Mouse (Mus musculus): ENCODE measurements at regions not wholly inside any gene's neighbourhood (a gene's known extent, or its start where the extent isn't known, plus 50 kb on each side); places are given as distances from the start of the nearest gene placed in this dataset.

GRCm38 (mm10) chr1:3900354-3900753 is 907.3 kb upstream of the Gm37988 start:
- WGBS: 33% methylated on average over 2 of the region's 2 CpGs
- no peaks in the 10 kb centered on the region for H3K36me3 ChIP-seq
- no peak for ATAC-seq (ENCODE audit: insufficient read depth, low FRiP score, low read depth)
- no peak overlapping the region for H3K4me3 ChIP-seq (replicated peaks)
- H3K27ac ChIP-seq: no peak overlapping the region
- no peaks in the 10 kb centered on the region for H3K9me3 ChIP-seq
- no peaks in the 10 kb centered on the region for H3K27me3 ChIP-seq (replicated peaks)
- H3K9ac ChIP-seq: no peak overlapping the region
- H3K4me2 ChIP-seq: no peak overlapping the region
- H3K4me1 ChIP-seq: no peaks in the 10 kb centered on the region

- no peaks in the 10 kb centered on the region for H3K9me3 ChIP-seq
- no peak for ATAC-seq (ENCODE audit: insufficient read depth, low FRiP score, low read depth)
- H3K27me3 ChIP-seq (replicated peaks): no peaks in the 10 kb centered on the region
- 53% methylated on average over 1 of the region's 1 CpGs for WGBS
- H3K4me3 ChIP-seq (replicated peaks): no peak overlapping the region
- no peak overlapping the region for H3K9ac ChIP-seq
- no peak overlapping the region for H3K4me2 ChIP-seq
- H3K27ac ChIP-seq: no peak overlapping the region
- H3K36me3 ChIP-seq: no peaks in the 10 kb centered on the region
- H3K4me1 ChIP-seq: no peaks in the 10 kb centered on the region
Measured at GRCm38 (mm10) chr1:3903432-3903831, 904.3 kb upstream of the Gm37988 start.

GRCm38 (mm10) chr1:3912499-3912898 is 895.2 kb upstream of the Gm37988 start:
- H3K4me1 ChIP-seq: peaks cover 3% of the 10 kb centered on the region; the same call in 1 of the 2 replicates
- 9% methylated on average over 1 of the region's 1 CpGs for WGBS

GRCm38 (mm10) chr1:3913631-3914030 is 894.1 kb upstream of the Gm37988 start:
- no peaks in the 10 kb centered on the region for H3K36me3 ChIP-seq
- H3K4me1 ChIP-seq: peaks cover 3% of the 10 kb centered on the region; the same call in 1 of the 2 replicates
- H3K27ac ChIP-seq: 0 out of 2 replicates have a peak overlapping the region, but pooled peaks have one; percentile 11
- H3K27me3 ChIP-seq (replicated peaks): no peaks in the 10 kb centered on the region
- ATAC-seq (ENCODE audit: insufficient read depth, low FRiP score, low read depth): peak; percentile 73
- no peaks in the 10 kb centered on the region for H3K9me3 ChIP-seq
- no peak overlapping the region for H3K4me3 ChIP-seq (replicated peaks)
- H3K4me2 ChIP-seq: no peak overlapping the region
- H3K9ac ChIP-seq: no peak overlapping the region
- 15% methylated on average over 1 of the region's 1 CpGs for WGBS

More at GRCm38 (mm10) chr1:3912499-3912898, 895.2 kb upstream of the Gm37988 start:
- no peak overlapping the region for H3K4me3 ChIP-seq (replicated peaks)
- H3K4me2 ChIP-seq: no peak overlapping the region
- ATAC-seq (ENCODE audit: insufficient read depth, low FRiP score, low read depth): peak; percentile 50; the same call in 1 of the 2 replicates
- H3K9ac ChIP-seq: no peak overlapping the region
- no peak overlapping the region for H3K27ac ChIP-seq
- no peaks in the 10 kb centered on the region for H3K27me3 ChIP-seq (replicated peaks)
- H3K9me3 ChIP-seq: no peaks in the 10 kb centered on the region
- H3K36me3 ChIP-seq: no peaks in the 10 kb centered on the region

All from stomach, embryonic 15.5 days (tissue).